Mouse (Mus musculus) liver, adult 2 months (tissue): ENCODE data around the gene Tmem72. TPM values are rescaled to one million over a fixed set of nuclear protein-coding genes. Genes with fewer than 3 reads are reported as not detected.
A peak's percentile ranks its signal among the peaks of the same experiment; 100 is the strongest.

Experiments used
- DNase-seq: peaks from one replicate; pipeline ENCODE4 v3.0.0-alpha.2; 2011; ENCODE audit warnings: low read depth, low spot score; ENCODE audit errors: extremely low read depth
- H3K27ac ChIP-seq: fragments of 200-500 bp; replicated peaks from 2 replicates; pipeline ENCODE4 v1.5.1; 2012; ENCODE audit warnings: low read depth, mild to moderate bottlenecking, control low read depth, inconsistent platforms, low read length; ENCODE audit not compliant: insufficient read depth
- H3K27me3 ChIP-seq: fragments of 200-500 bp; 2 replicates; pipeline ENCODE4 v1.6.1; 2012; ENCODE audit warnings: mild to moderate bottlenecking, moderate library complexity, low read length, inconsistent platforms; ENCODE audit not compliant: control insufficient read depth, insufficient read depth
- H3K36me3 ChIP-seq: fragments of 200-500 bp; 2 replicates; pipeline ENCODE4 v1.6.1; 2012; ENCODE audit warnings: low read length, inconsistent platforms; ENCODE audit not compliant: control insufficient read depth, insufficient read depth
- H3K4me1 ChIP-seq: fragments of 200-500 bp; 2 replicates; pipeline ENCODE4 v1.6.1; 2011; ENCODE audit warnings: low read length; ENCODE audit not compliant: control insufficient read depth, insufficient read depth
- H3K4me3 ChIP-seq: fragments of 200-500 bp; 2 replicates; pipeline ENCODE4 v1.5.1; 2011; ENCODE audit warnings: low read depth, mild to moderate bottlenecking, control low read depth, low read length, moderate library complexity; ENCODE audit not compliant: insufficient read depth
- H3K79me2 ChIP-seq: fragments of 200-500 bp; 2 replicates; pipeline ENCODE4 v1.6.1; 2012; ENCODE audit warnings: inconsistent platforms, mild to moderate bottlenecking, low read length, moderate library complexity; ENCODE audit not compliant: control insufficient read depth, insufficient read depth
- H3K9ac ChIP-seq: fragments of 200-500 bp; 2 replicates; pipeline ENCODE4 v1.6.1; 2012; ENCODE audit warnings: low read depth, mild to moderate bottlenecking, control low read depth, inconsistent platforms, low read length
- CTCF ChIP-seq: fragments of 200-500 bp; IDR thresholded peaks from 2 replicates; pipeline ENCODE4 v1.5.1; 2011; ENCODE audit warnings: low read depth, low read length, control low read depth
- POLR2A ChIP-seq: fragments of 200-500 bp; IDR thresholded peaks from 2 replicates; pipeline ENCODE4 v1.6.1; 2011; ENCODE audit warnings: low read length, control low read depth; ENCODE audit not compliant: insufficient read depth; ENCODE audit errors: extremely low read depth
- WGBS: fragments of 180-500 bp; shearing (Covaris S2); methylation state at CpG from one replicate; pipeline ENCODE4 v1.1.7; 2018; 5-methylcytosine and 5-hydroxymethylcytosine counted together
- polyA plus RNA-seq: library from polyadenylated mRNA; depleted of rRNA; stranded (reverse); fragments of >200 nt; gene quantifications from 2 replicates; pipeline ENCODE4 v1.2.3, GENCODE M21; 2012
- total RNA-seq: library from RNA; depleted of rRNA; stranded (reverse); fragments of >200 nt; gene quantifications from 2 replicates; pipeline ENCODE4 v1.2.3, GENCODE M21; 2014

The Tmem72 gene
- total and polyA plus RNA-seq, 2 experiments: under 0.01 to 0.09 TPM

- H3K79me2 ChIP-seq: no peaks in the 10 kb centered on the region
- peaks cover 30% of the 10 kb centered on the region for H3K4me1 ChIP-seq
- no peaks in the 10 kb centered on the region for H3K27me3 ChIP-seq
- H3K27ac ChIP-seq: peak overlapping the region; percentile 3; the same call in 1 of the 2 replicates
- TF ChIP-seq POLR2A (no peak), CTCF (no peak)
- peak; percentile 95 for DNase-seq
- WGBS: 27% methylated on average over 5 of the region's 5 CpGs
- H3K9ac ChIP-seq: no peak overlapping the region
- H3K36me3 ChIP-seq: no peaks in the 10 kb centered on the region
- no peak overlapping the region for H3K4me3 ChIP-seq
Measured at GRCm38 (mm10) chr6:116637496-116637895, 79.2 kb downstream of the Tmem72 start.

- H3K4me1 ChIP-seq: peaks cover 30% of the 10 kb centered on the region
- peak; percentile 78 for DNase-seq
- H3K79me2 ChIP-seq: no peaks in the 10 kb centered on the region
- H3K27me3 ChIP-seq: no peaks in the 10 kb centered on the region
- H3K4me3 ChIP-seq: no peak overlapping the region
- 30% methylated on average over 9 of the region's 9 CpGs for WGBS
- H3K27ac ChIP-seq: peak overlapping the region; percentile 100
- no peak for TF ChIP-seq POLR2A
- no peak for TF ChIP-seq CTCF
- H3K9ac ChIP-seq: peak overlapping the region; percentile 51; the same call in 1 of the 2 replicates
- no peaks in the 10 kb centered on the region for H3K36me3 ChIP-seq
Measured at GRCm38 (mm10) chr6:116636581-116637235, 80.0 kb downstream of the Tmem72 start.

GRCm38 (mm10) chr6:116635251-116636180 is 81.2 kb downstream of the Tmem72 start:
- WGBS: 6% methylated on average over 10 of the region's 10 CpGs
- no peaks in the 10 kb centered on the region for H3K27me3 ChIP-seq
- peak; percentile 100 for DNase-seq
- no peaks in the 10 kb centered on the region for H3K79me2 ChIP-seq
- TF ChIP-seq POLR2A (no peak), CTCF (no peak)
- peak overlapping the region; percentile 100 for H3K27ac ChIP-seq
- no peaks in the 10 kb centered on the region for H3K36me3 ChIP-seq
- H3K4me3 ChIP-seq: peak overlapping the region; percentile 53
- peak overlapping the region; percentile 66 for H3K9ac ChIP-seq
- H3K4me1 ChIP-seq: peaks cover 30% of the 10 kb centered on the region

GRCm38 (mm10) chr6:116633741-116634695 is 82.7 kb downstream of the Tmem72 start:
- Histone ChIP-seq H3K27me3 (no peaks in the 10 kb centered on the region), H3K27ac (peak overlapping the region; percentile 90), H3K36me3 (no peaks in the 10 kb centered on the region), H3K79me2 (no peaks in the 10 kb centered on the region), H3K4me1 (peaks cover 28% of the 10 kb centered on the region), H3K4me3 (no peak overlapping the region), H3K9ac (no peak overlapping the region)
- 89% methylated on average over 17 of the region's 17 CpGs for WGBS
- DNase-seq: no peak
- TF ChIP-seq POLR2A (no peak), CTCF (no peak)

GRCm38 (mm10) chr6:116632129-116632528 is 84.6 kb downstream of the Tmem72 start:
- WGBS: 9% methylated on average over 1 of the region's 1 CpGs
- Histone ChIP-seq H3K27me3 (no peaks in the 10 kb centered on the region), H3K4me3 (no peak overlapping the region), H3K27ac (no peak overlapping the region), H3K79me2 (peaks cover 2% of the 10 kb centered on the region; the same call in 1 of the 2 replicates), H3K4me1 (peaks cover 19% of the 10 kb centered on the region), H3K9ac (no peak overlapping the region), H3K36me3 (no peaks in the 10 kb centered on the region)
- no peak for TF ChIP-seq POLR2A
- TF ChIP-seq CTCF: peak; percentile 81
- peak; percentile 85 for DNase-seq
